Comparison of ENCODE assay signal across 7 mouse cellular contexts in the genomic region with DNA sequence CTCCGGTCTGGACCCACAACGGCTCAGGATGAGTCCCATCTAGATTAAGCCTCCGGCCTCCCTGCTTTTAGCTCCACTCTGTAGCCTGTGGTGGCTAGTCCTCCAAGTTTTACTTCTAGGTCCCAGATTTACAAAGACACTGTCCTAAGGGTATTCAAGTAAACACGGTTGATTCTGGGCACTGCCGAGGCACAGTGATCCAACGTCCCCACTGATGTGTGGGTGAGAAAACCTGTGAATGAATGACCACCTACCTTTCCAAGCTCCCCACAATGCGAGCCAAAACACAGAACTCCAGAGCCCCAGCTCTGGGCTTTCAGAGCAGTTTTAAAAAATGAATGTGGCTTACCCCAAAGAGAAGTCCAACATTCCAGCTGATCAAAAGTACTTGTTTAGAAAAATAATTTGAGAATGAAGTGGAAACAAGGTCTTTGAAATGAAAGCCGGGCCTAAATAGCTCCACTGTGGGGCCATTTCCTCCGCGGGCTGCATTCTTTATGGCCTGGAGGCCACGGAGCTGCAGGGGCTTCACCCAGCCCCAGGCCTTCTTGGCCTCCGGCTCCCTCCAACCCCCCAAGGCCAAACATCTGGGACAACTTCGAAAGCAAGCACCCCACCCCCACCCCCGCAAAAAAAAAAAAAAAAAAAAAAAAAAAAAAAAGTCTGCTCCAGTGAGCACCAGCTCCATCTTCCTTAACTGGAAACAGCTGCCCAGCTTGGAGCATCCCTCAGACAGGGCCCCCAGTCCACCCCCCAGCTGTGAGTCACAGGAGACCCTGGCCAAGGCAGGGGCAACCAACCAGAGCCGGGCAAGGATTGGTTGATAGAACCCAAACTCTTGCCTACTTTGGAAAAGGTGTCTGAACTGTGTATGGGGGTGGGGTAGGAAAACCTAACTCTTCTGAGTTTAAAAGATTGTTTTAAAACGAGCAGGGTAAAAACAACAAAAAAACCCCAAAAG. TPM values are rescaled to one million over a fixed set of nuclear protein-coding genes. Genes with fewer than 3 reads are reported as not detected.
A peak's percentile ranks its signal among the peaks of the same experiment; 100 is the strongest.
DNase-seq lines count a peak whose midpoint lies in the region; ATAC-seq lines count a peak whose summit lies in the region.

No protein-coding gene starts in this region.

- H3K4me3 ChIP-seq in forebrain, embryonic 15.5 days = no peak overlapping the region
- peak overlapping the region; percentile 33 for H3K4me3 ChIP-seq in intestine, embryonic 15.5 days (replicated peaks)
- peak overlapping the region; percentile 17 for H3K4me3 ChIP-seq in lung, embryonic 15.5 days

- H3K9me3 ChIP-seq in forebrain, embryonic 15.5 days = no peaks in the 10 kb centered on the region
- no peaks in the 10 kb centered on the region for H3K9me3 ChIP-seq in intestine, embryonic 15.5 days
- H3K9me3 ChIP-seq in lung, embryonic 15.5 days = no peaks in the 10 kb centered on the region

- H3K4me1 ChIP-seq in forebrain, embryonic 15.5 days = peaks cover 34% of the 10 kb centered on the region
- peaks cover 41% of the 10 kb centered on the region for H3K4me1 ChIP-seq in intestine, embryonic 15.5 days (replicated peaks)
- peaks cover 44% of the 10 kb centered on the region for H3K4me1 ChIP-seq in lung, embryonic 15.5 days

- peak overlapping the region; percentile 40; the same call in 1 of the 2 replicates for H3K27ac ChIP-seq in forebrain, embryonic 15.5 days (replicated peaks)
- H3K27ac ChIP-seq in intestine, embryonic 15.5 days = peak overlapping the region; percentile 94
- peak overlapping the region; percentile 89 for H3K27ac ChIP-seq in lung, embryonic 15.5 days

- no peak for ATAC-seq in forebrain, embryonic 15.5 days (replicated peaks)
- ATAC-seq in intestine, embryonic 15.5 days = no peak
- no peak for ATAC-seq in lung, embryonic 15.5 days (ENCODE audit: borderline replicate concordance, extremely low read depth, low FRiP score, low TSS enrichment)

- H3K4me2 ChIP-seq in forebrain, embryonic 15.5 days (replicated peaks) = no peak overlapping the region; the same call in 1 of the 2 replicates
- peak overlapping the region; percentile 72 for H3K4me2 ChIP-seq in intestine, embryonic 15.5 days (replicated peaks)
- H3K4me2 ChIP-seq in lung, embryonic 15.5 days = peak overlapping the region; percentile 55

- H3K9ac ChIP-seq in forebrain, embryonic 15.5 days (replicated peaks) = no peak overlapping the region
- peak overlapping the region; percentile 55 for H3K9ac ChIP-seq in intestine, embryonic 15.5 days
- peak overlapping the region; percentile 17; the same call in 1 of the 2 replicates for H3K9ac ChIP-seq in lung, embryonic 15.5 days

- H3K27me3 ChIP-seq in forebrain, embryonic 15.5 days = 0 out of 2 replicates have a peak, but pooled peaks cover 3% of the 10 kb centered on the region
- H3K27me3 ChIP-seq in intestine, embryonic 15.5 days (replicated peaks) = no peaks in the 10 kb centered on the region
- no peaks in the 10 kb centered on the region for H3K27me3 ChIP-seq in lung, embryonic 15.5 days

- WGBS in forebrain, embryonic 15.5 days = 30% methylated on average over 16 of the region's 16 CpGs
- 22% methylated on average over 16 of the region's 16 CpGs for WGBS in intestine, embryonic 15.5 days
- WGBS in lung, embryonic 15.5 days = 23% methylated on average over 16 of the region's 16 CpGs

- H3K36me3 ChIP-seq in forebrain, embryonic 15.5 days = no peaks in the 10 kb centered on the region
- no peaks in the 10 kb centered on the region for H3K36me3 ChIP-seq in intestine, embryonic 15.5 days
- H3K36me3 ChIP-seq in lung, embryonic 15.5 days = no peaks in the 10 kb centered on the region; the same call in 1 of the 2 replicates

- peak; percentile 67 for DNase-seq in CD4-positive helper T cell, adult 2 months (ENCODE audit: low read depth, low spot score)
- peak; percentile 30 for DNase-seq in MN1 (ENCODE audit: low spot score)
- peak; percentile 45 to 76 for DNase-seq in spleen, postnatal 4 days (ENCODE audit: low spot score in 2 of 2)
- DNase-seq in frontal cortex, postnatal 25 days (ENCODE audit: low spot score in 2 of 2) = no peak

RNA-seq across cellular contexts. Expression of a gene that starts 5.2 kb away (rescaled TPM):
- 4.7 and 4.9 TPM in 2 replicates for polyA plus RNA-seq in forebrain, embryonic 15.5 days (2015; fragmentation: Nextera tagmentation; extraction: Ambion mirVana)
- polyA plus RNA-seq in intestine, embryonic 15.5 days (2015; fragmentation: Nextera tagmentation; extraction: Ambion mirVana) = 23.2 and 29.7 TPM in 2 replicates
- 14.8 and 15.9 TPM in 2 replicates for polyA plus RNA-seq in lung, embryonic 15.5 days (2015; fragmentation: Nextera tagmentation; extraction: Ambion mirVana)

Comparison
In these comparisons a context has a peak if more than half of its experiments do, and no peak if none do; other contexts are left out.
1. DNase-seq: peak in CD4-positive helper T cell, adult 2 months (single experiment), MN1 (single experiment) and spleen, postnatal 4 days (2 of 2); none in frontal cortex, postnatal 25 days (0 of 2).
2. H3K27ac ChIP-seq: peak in every context shown above with its lines; median percentile 94 in intestine, embryonic 15.5 days; 89 in lung, embryonic 15.5 days; 40 in forebrain, embryonic 15.5 days.